Mouse (Mus musculus) midbrain, postnatal 0 days (tissue): Measurements from ENCODE around the gene Nars2. TPM values are rescaled to one million over a fixed set of nuclear protein-coding genes. Genes with fewer than 3 reads are reported as not detected.

Experiments
- ATAC-seq: fragments of 200-750 bp; cut with Nextera tagmentation; 2 replicates; pipeline ENCODE4 v1.8.0; 2017; ENCODE audit warnings: moderate number of reproducible peaks, mild to moderate bottlenecking, moderate TSS enrichment, moderate library complexity; ENCODE audit not compliant: low FRiP score
- DNase-seq: peaks from one replicate; pipeline ENCODE4 v3.0.0-alpha.2; 2015; ENCODE audit warnings: low spot score
- H3K27ac ChIP-seq: fragments of 300-500 bp; sonication (generic); 2 replicates; pipeline ENCODE4 v1.5.1; 2014; ENCODE audit warnings: low read depth, mild to moderate bottlenecking, low read length, mixed read lengths
- H3K27me3 ChIP-seq: fragments of 300-500 bp; sonication (generic); 2 replicates; pipeline ENCODE4 v1.6.1; 2014; ENCODE audit warnings: low read length, control low read depth, mixed read lengths; ENCODE audit not compliant: insufficient read depth
- H3K36me3 ChIP-seq: fragments of 300-500 bp; sonication (generic); 2 replicates; pipeline ENCODE4 v1.6.1; 2014; ENCODE audit warnings: low read length, control low read depth, mixed read lengths; ENCODE audit not compliant: insufficient read depth
- H3K4me1 ChIP-seq: fragments of 300-500 bp; sonication (generic); 2 replicates; pipeline ENCODE4 v1.6.1; 2014; ENCODE audit warnings: mild to moderate bottlenecking, control low read depth, antibody characterized with exemption, low read length, mixed read lengths; ENCODE audit not compliant: insufficient read depth
- H3K4me2 ChIP-seq: fragments of 300-500 bp; sonication (generic); 2 replicates; pipeline ENCODE4 v1.6.1; 2014; ENCODE audit warnings: low read depth, mild to moderate bottlenecking, low read length, mixed read lengths; ENCODE audit not compliant: poor library complexity, severe bottlenecking
- H3K4me3 ChIP-seq: fragments of 300-500 bp; sonication (generic); 2 replicates; pipeline ENCODE4 v1.5.1; 2014; ENCODE audit warnings: low read depth, mild to moderate bottlenecking, low read length, moderate library complexity
- H3K9ac ChIP-seq: fragments of 300-500 bp; sonication (generic); replicated peaks from 2 replicates; pipeline ENCODE4 v1.6.1; 2014; ENCODE audit warnings: mild to moderate bottlenecking, low read length, moderate library complexity, mixed read lengths; ENCODE audit not compliant: poor library complexity, severe bottlenecking
- H3K9me3 ChIP-seq: fragments of 300-500 bp; sonication (generic); 2 replicates; pipeline ENCODE4 v1.6.1; 2016; ENCODE audit warnings: low read length, control low read depth
- CTCF ChIP-seq: IDR thresholded peaks from 2 replicates; pipeline ENCODE4 v1.5.1; 2016; ENCODE audit warnings: antibody characterized with exemption, mild to moderate bottlenecking
- WGBS: fragments of 180-500 bp; shearing (Covaris S2); extraction: QIAGEN DNeasy Blood & Tissue Kit; methylation state at CpG from one replicate; pipeline ENCODE4 v1.1.7; 2014; 5-methylcytosine and 5-hydroxymethylcytosine counted together
- polyA plus RNA-seq: library from polyadenylated mRNA; unstranded; fragments of >200 nt; fragmentation: Nextera tagmentation; extraction: Ambion mirVana; gene quantifications from 2 replicates; pipeline ENCODE4 v1.2.1, GENCODE M21; 2015
- total RNA-seq: library from RNA; depleted of rRNA; stranded (reverse); fragments of >200 nt; gene quantifications from 2 replicates; pipeline ENCODE4 v1.2.3, GENCODE M21; 2014

The Nars2 gene
- total and polyA plus RNA-seq, 2 experiments from 2014 or later: 5.4 to 13.2 TPM

DNA sequence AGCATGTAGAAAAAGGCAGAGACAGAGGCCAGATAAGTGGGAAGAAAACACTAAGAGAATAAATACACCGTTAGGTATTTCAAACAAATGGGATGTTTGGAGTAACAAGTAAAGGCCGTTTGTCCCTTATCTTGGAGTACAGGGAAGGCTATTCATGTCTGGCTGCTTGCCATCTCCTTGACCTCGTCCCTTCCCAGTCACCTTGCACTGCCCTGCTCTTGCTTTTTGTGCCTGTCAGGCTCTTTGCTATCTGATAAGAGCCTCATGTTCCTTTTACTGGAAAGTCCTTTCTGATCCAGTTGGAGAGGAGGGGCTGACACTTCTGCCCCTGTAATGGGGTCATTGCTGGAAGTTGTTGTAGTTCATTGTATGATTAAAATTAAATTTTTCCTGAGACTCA lies 61.7 kb downstream of the Nars2 start:
- Histone ChIP-seq H3K4me1 (no peaks in the 10 kb centered on the region), H3K27ac (no peak overlapping the region), H3K4me2 (no peak overlapping the region), H3K9ac (no peak overlapping the region), H3K4me3 (no peak overlapping the region), H3K36me3 (no peaks in the 10 kb centered on the region), H3K9me3 (no peaks in the 10 kb centered on the region), H3K27me3 (no peaks in the 10 kb centered on the region)
- ATAC-seq: no peak
- DNase-seq: no peak
- WGBS: 74% methylated on average over 3 of the region's 3 CpGs
- TF ChIP-seq CTCF: no peak

DNA sequence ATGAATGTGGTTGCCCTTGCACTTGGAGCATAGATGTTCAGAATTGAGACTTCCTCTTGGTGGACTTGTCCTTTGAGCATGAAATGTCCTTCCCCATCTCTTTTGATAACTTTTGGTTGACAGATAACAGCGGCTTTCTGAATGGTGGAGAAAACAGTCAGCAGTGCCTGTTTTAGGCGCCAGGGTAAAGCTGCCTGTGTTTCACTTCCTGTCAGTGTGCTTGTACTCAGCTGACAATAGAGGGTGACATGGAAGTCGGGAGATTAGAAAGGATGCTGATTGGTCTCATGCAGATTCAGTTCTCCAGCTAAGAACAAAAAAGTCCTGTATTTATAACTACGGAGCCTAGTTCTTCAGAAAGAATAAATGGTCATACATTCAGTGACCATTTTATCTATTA lies 66.7 kb downstream of the Nars2 start:
- no peak for TF ChIP-seq CTCF
- Histone ChIP-seq H3K4me1 (no peaks in the 10 kb centered on the region), H3K4me3 (no peak overlapping the region), H3K9me3 (no peaks in the 10 kb centered on the region), H3K9ac (no peak overlapping the region), H3K4me2 (no peak overlapping the region), H3K27ac (no peak overlapping the region), H3K36me3 (no peaks in the 10 kb centered on the region), H3K27me3 (no peaks in the 10 kb centered on the region)
- DNase-seq (no peak), ATAC-seq (no peak)
- WGBS: 61% methylated on average over 4 of the region's 4 CpGs

DNA sequence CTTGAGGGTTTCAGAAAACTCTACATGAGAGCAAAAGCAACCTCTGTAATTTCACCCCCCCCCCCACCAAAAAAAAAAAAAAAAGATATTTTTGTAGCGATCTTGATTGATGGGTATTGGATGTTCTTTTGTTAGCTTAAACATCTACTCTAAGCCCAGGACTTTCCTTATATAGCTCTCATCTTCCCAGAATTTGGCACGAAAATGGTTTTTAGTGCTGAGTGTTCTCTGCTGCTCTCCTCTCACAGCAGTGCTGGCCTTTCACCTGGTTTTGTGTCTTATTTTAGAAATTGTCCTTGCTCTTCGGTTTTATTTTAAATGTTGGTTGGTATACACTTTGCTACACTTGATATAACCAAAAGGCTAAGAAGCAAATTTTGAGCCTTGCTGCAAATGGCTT lies 67.1 kb downstream of the Nars2 start:
- Histone ChIP-seq H3K27me3 (no peaks in the 10 kb centered on the region), H3K36me3 (no peaks in the 10 kb centered on the region), H3K4me3 (no peak overlapping the region), H3K27ac (no peak overlapping the region), H3K4me1 (no peaks in the 10 kb centered on the region), H3K4me2 (no peak overlapping the region), H3K9ac (no peak overlapping the region), H3K9me3 (no peaks in the 10 kb centered on the region)
- WGBS: 81% methylated on average over 3 of the region's 3 CpGs
- no peak for TF ChIP-seq CTCF
- no peak for DNase-seq
- no peak for ATAC-seq

DNA sequence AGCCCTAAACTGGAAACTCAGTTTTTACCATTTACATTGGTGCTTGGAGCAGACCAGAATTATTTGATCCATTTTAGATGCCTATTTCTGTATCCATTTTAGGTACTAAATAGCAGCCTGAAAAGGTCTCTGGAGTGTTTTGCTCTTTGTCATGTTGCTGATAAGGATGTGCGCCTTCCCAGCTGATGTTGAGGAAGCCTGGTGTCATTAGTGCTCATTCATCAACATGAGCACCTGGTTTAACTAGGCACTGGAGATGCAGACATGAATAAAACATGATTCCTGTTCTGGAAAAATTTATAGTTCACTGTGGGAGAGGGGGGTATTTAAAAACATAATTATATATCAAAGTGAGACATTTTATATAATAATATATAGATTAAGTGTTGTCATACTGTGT lies 68.0 kb downstream of the Nars2 start:
- H3K9me3 ChIP-seq: no peaks in the 10 kb centered on the region
- no peaks in the 10 kb centered on the region for H3K27me3 ChIP-seq
- WGBS: 52% methylated on average over 1 of the region's 1 CpGs
- no peak for TF ChIP-seq CTCF
- peak; percentile 28 for DNase-seq
- no peak overlapping the region for H3K4me2 ChIP-seq
- ATAC-seq: no peak
- no peak overlapping the region for H3K27ac ChIP-seq
- H3K4me1 ChIP-seq: no peaks in the 10 kb centered on the region
- no peak overlapping the region for H3K4me3 ChIP-seq
- H3K9ac ChIP-seq: no peak overlapping the region
- H3K36me3 ChIP-seq: no peaks in the 10 kb centered on the region

DNA sequence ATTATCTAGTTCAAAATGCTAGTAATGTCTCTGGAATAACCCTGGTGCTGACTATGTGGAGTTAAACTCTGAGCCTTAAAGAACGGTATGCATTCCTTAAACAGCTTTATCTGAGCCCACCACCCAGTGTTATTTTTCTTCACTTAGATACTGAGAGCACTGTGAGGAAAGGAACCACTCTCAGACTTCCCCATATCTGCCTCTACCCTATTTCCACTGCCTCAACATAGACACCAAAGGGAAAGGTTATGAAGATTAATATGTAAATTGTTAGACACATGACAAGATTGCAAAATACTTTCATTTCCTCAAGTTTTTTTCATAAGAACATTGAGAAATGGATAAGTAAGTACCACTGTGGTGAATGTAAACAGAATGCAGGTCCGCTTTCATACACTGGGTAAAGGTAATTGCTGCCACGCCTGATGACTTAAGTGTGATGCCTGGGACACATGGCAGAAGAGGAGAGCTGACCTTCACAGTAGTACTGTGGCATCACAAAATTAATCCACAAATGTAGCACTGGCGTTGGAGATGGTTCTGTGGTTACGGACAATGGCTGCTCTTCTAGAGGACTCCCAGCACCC lies 75.6 kb downstream of the Nars2 start:
- no peaks in the 10 kb centered on the region for H3K9me3 ChIP-seq
- no peak overlapping the region for H3K27ac ChIP-seq
- no peak overlapping the region for H3K4me3 ChIP-seq
- 96% methylated on average over 5 of the region's 5 CpGs for WGBS
- H3K36me3 ChIP-seq: no peaks in the 10 kb centered on the region
- no peak for TF ChIP-seq CTCF
- H3K9ac ChIP-seq: no peak overlapping the region
- no peak overlapping the region for H3K4me2 ChIP-seq
- H3K4me1 ChIP-seq: no peaks in the 10 kb centered on the region
- DNase-seq (no peak), ATAC-seq (no peak)
- H3K27me3 ChIP-seq: no peaks in the 10 kb centered on the region

DNA sequence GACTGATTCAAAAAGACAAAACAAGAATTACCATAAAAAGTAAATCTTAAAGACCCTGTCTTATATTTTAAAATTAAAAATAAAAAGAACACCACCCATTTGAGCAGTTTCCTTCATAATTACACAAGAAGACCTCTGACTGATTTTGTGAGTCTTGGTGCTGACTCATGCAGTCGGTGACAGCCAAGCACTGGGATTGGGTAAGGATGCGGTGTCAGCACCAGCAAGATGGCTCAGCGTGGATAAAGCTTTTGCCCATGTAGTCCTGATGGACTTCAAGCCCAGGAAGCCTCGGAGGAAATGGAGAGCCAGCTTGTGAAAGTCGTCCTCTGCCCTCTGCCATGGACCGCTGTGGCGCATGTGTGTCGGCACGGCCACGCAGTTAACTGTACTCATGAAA lies 77.8 kb downstream of the Nars2 start:
- Histone ChIP-seq H3K9ac (no peak overlapping the region), H3K9me3 (no peaks in the 10 kb centered on the region), H3K4me1 (no peaks in the 10 kb centered on the region), H3K4me2 (no peak overlapping the region), H3K27me3 (no peaks in the 10 kb centered on the region), H3K4me3 (no peak overlapping the region), H3K36me3 (no peaks in the 10 kb centered on the region), H3K27ac (no peak overlapping the region)
- TF ChIP-seq CTCF: no peak
- DNase-seq (no peak), ATAC-seq (no peak)
- 94% methylated on average over 10 of the region's 10 CpGs for WGBS
